Mouse (Mus musculus) ovary, adult 10 weeks (tissue): ENCODE results near the gene Cfb. TPM values are rescaled to one million over a fixed set of nuclear protein-coding genes. Genes with fewer than 3 reads are reported as not detected.

Source experiments
- polyA plus RNA-seq: library from polyadenylated mRNA; stranded (reverse); fragments of 350-450 nt; fragmentation: Illumina TruSeq; extraction: RNeasy Lipid Tissue Mini Kit (QIAGEN cat#74804); gene quantifications from one replicate; pipeline ENCODE4 v1.2.3, GENCODE M21; 2014

The Cfb gene
- not detected for polyA plus RNA-seq

DNA sequence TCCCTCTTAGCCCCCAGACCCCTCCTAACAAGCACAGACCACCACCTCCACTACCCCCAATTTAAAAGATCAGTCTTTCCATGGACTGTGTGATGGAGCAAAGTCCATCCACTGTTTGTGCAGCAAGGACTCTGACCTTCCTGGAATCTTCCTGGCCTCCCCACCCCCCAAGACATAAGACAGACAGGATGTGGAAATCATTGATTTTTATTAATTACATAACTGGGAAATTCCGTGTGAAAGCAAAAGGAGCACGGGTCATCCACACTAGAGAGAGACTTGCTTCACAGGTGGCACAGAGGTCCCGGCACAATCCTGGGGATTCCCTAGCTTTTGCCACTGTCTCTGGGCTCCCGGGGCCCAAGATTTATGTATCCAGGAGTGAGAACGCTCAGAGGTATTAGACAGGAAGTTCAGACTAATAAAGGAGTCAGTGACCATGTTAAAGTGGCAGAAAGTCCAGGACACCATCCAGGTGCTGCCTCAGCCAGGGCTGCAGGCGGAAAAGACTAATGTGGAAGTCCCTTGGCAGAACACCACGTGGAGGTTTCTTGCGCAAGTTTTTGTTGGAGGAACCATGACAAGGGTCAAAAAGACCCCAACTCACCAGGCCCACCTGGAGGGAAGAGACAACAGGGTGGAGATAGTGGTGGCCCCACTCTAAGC is at the start of gene Cfb:
Gene Cfb (minus strand): TSS at position 103 of the 666 bp plus-strand sequence.

GRCm38 (mm10) chr17:34898160-34898586 is 35.9 kb upstream of the Cfb start, which contains the start of the genes C2 and Ehmt2:
Gene C2, minus strand, starts transcription at chr17:34898265.
Gene Ehmt2, plus strand, starts transcription at chr17:34898469.

DNA sequence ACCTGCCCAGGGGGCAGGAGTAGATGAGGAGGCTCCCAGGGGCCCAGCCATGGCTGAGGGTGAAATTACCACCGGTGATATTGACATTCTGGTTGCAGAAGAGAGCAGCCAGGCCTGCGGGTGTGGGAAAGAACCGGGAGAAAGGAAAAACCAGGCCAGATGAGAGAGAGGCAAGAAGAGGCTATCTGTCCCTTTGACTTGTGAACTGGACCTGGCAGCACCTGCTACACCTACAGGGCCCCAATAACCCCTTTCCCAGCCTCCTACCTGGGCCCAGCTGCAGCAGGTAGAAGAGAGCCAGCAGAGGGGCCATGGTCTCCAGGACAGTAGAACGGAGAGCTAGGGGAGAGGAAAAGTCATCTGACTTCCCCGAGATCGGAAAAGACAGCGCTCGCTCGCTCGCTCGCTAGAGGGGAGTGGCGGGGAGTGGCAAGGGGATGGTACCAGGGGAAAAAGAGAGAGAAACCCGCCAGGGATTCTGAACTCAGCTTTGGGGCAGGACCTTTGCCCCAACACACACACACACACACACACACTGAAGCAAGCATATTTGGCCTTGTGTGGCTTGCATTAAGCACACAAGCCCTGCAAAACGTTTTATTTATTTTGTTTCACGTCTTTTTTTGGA is 19.5 kb upstream of the Cfb start, which contains the start of gene Gm20547:
Gene Gm20547 (minus strand): TSS at position 360 of the 628 bp plus-strand sequence.

DNA sequence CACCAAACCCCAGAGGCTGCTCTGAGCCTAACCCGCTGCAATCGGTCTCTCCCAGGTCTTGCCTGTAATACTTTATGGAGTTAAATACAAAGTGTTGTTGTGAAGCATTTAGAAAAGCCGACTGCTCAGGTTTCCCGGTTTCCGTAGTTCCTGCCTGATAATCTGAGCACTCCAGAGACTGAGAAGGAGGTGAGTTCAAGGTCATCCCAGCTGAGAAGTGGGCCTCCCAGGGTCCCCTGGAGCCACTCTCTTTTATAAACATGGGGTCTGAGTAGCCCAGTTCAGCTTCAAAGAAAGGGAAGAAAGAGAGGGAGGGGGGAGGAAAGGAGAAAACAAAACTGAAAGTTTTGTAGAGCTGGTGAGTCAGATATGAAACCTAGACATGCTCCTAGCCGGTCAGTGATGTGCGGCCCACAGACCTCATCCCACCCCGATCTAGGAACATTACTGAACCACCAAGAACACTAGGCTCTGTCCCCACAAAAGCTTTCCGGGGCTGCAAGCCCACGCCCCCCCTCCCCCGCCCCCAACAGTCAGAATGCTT is 17.1 kb upstream of the Cfb start, which contains the start of gene Zbtb12:
Gene Zbtb12 (plus strand): TSS at position 148 of the 544 bp plus-strand sequence.

DNA sequence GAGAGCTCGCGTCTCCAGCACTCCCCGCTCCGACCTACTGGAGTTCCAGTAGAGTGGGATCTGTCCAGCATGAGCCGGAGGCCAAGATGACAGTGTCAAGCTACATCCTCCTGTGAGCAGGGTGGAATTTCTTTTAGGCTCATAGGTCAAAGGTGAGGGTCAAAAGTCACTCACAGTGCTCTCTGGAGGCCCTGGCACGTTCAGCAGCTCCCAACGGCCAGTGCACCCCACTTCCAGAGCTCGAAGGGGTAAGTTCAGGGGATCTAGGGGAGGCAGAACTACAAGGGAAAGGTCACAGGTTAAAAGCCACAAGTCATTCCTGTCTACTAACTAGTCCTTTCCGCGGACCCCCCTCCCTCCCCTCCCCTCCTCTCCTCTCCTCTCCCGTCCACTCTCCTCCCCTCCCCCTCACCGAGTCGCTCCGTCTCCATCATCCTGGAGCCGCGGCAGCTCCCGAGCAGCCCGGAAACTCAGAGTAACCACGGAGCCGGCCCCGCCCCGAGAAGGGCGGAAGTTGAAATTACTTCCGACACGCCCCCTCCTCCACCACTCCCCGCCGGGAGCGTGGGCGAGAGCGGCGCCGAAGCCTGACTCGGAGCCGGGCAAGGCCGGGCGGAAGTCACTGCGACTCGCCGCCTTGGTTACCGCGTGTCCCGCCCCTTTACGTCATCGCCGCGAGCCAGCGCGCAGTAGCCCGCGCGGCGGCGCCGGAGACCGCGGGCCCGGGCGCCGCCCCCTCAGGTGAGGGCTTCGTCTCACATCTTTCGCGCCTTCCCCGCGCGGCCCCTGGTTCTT is 12.4 kb downstream of the Cfb start, which contains the start of the genes Skiv2l and Nelfe:
Gene Skiv2l (minus strand): TSS at position 489 of the 795 bp plus-strand sequence.
Gene Nelfe (plus strand): TSS at position 670 of the 795 bp plus-strand sequence.

DNA sequence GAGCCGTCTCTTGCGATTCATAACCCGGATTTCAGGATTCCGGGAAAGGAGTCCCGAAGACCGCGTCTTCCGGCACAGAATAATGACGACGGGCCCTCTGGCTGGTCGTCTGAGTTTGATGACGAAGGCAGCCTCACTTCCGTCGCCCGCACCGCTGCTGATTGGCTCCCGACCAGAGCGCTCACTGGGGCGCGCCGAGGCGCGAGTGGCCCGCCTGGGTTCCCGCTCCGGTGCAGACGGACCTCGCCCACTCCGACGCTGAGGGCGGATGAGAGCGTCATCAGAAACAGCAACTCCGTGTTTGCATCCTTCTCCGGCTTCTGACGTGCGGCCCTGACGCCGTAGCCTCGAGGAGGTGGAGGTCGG is 25.5 kb downstream of the Cfb start, which contains the start of the genes Stk19 and Dxo:
Gene Stk19 (minus strand): TSS at position 90 of the 366 bp plus-strand sequence.
Gene Dxo (plus strand): TSS at position 164 of the 366 bp plus-strand sequence.

Other genes starting within 250 kb of the Cfb start
- gene Egfl8, start 246.5 kb downstream of the Cfb start, polyA plus RNA-seq = 0.66 TPM
- 3.4 TPM for gene Ppt2, start 234.0 kb downstream of the Cfb start, polyA plus RNA-seq
- gene Prrt1, start 233.0 kb downstream of the Cfb start, polyA plus RNA-seq = 1.5 TPM
- gene Fkbpl, start 217.8 kb downstream of the Cfb start, polyA plus RNA-seq = 9.4 TPM
- 2.5 TPM for gene Atf6b, start 215.4 kb downstream of the Cfb start, polyA plus RNA-seq
- 0.06 TPM for gene Tnxb, start 192.0 kb downstream of the Cfb start, polyA plus RNA-seq
- 1.7 TPM for gene C4b, start 118.6 kb downstream of the Cfb start, polyA plus RNA-seq
- not detected for gene Cyp21a1, start 58.0 kb downstream of the Cfb start, polyA plus RNA-seq
- 4.4 TPM for gene Stk19, start 25.6 kb downstream of the Cfb start, polyA plus RNA-seq
- gene Dxo, start 25.5 kb downstream of the Cfb start, polyA plus RNA-seq = 1.9 TPM
- gene Skiv2l, start 12.3 kb downstream of the Cfb start, polyA plus RNA-seq = 2.9 TPM
- 1.8 TPM for gene Nelfe, start 12.1 kb downstream of the Cfb start, polyA plus RNA-seq
- 10.8 TPM for gene Zbtb12, start 17.0 kb upstream of the Cfb start, polyA plus RNA-seq
- 1.0 TPM for gene Gm20547, start 19.5 kb upstream of the Cfb start, polyA plus RNA-seq
- gene C2, start 35.7 kb upstream of the Cfb start, polyA plus RNA-seq = 11.5 TPM
- 9.4 TPM for gene Ehmt2, start 36.0 kb upstream of the Cfb start, polyA plus RNA-seq
- gene Slc44a4, start 51.9 kb upstream of the Cfb start, polyA plus RNA-seq = 0.20 TPM
- gene Neu1, start 68.7 kb upstream of the Cfb start, polyA plus RNA-seq = 1.8 TPM
- gene Hspa1b, start 96.7 kb upstream of the Cfb start, polyA plus RNA-seq = 16.9 TPM
- not detected for gene Gm20481, start 107.4 kb upstream of the Cfb start, polyA plus RNA-seq
- 8.2 TPM for gene Hspa1a, start 109.6 kb upstream of the Cfb start, polyA plus RNA-seq
- gene Hspa1l, start 110.2 kb upstream of the Cfb start, polyA plus RNA-seq = not detected
- 19.2 TPM for gene Lsm2, start 119.3 kb upstream of the Cfb start, polyA plus RNA-seq
- gene Vars, start 138.5 kb upstream of the Cfb start, polyA plus RNA-seq = 6.0 TPM
- not detected for gene Vwa7, start 154.1 kb upstream of the Cfb start, polyA plus RNA-seq
- not detected for gene Sapcd1, start 165.5 kb upstream of the Cfb start, polyA plus RNA-seq
- 0.68 TPM for gene Msh5, start 184.2 kb upstream of the Cfb start, polyA plus RNA-seq
- 25.1 TPM for gene Clic1, start 187.4 kb upstream of the Cfb start, polyA plus RNA-seq
- gene Ddah2, start 196.5 kb upstream of the Cfb start, polyA plus RNA-seq = 2.7 TPM
- gene Ly6g6c, start 202.9 kb upstream of the Cfb start, polyA plus RNA-seq = not detected
- gene Mpig6b, start 203.7 kb upstream of the Cfb start, polyA plus RNA-seq = 0.20 TPM
- not detected for gene Ly6g6e, start 214.4 kb upstream of the Cfb start, polyA plus RNA-seq
- gene Ly6g6d, start 215.5 kb upstream of the Cfb start, polyA plus RNA-seq = not detected
- gene Ly6g6f, start 223.1 kb upstream of the Cfb start, polyA plus RNA-seq = not detected
- 3.5 TPM for gene Abhd16a, start 226.7 kb upstream of the Cfb start, polyA plus RNA-seq
- gene Ly6g5c, start 245.8 kb upstream of the Cfb start, polyA plus RNA-seq = not detected